Mouse (Mus musculus) small intestine, adult 2 months (tissue): ENCODE measurements around the gene Vmn1r28. TPM values are rescaled to one million over a fixed set of nuclear protein-coding genes. Genes with fewer than 3 reads are reported as not detected.
"Not testable (repeated sequence)": the region's sequence is repeated elsewhere in the genome, so short reads cannot be mapped to it uniquely, and the experiment has no call there.

ENCODE experiments used
- H3K27ac ChIP-seq: fragments of 200-500 bp; 2 replicates; pipeline ENCODE4 v1.5.1; 2012; ENCODE audit warnings: low read depth, low read length, control low read depth, inconsistent platforms; ENCODE audit not compliant: insufficient read depth
- H3K27me3 ChIP-seq: fragments of 200-500 bp; 2 replicates; pipeline ENCODE4 v1.6.1; 2012; ENCODE audit warnings: mild to moderate bottlenecking, moderate library complexity, low read length, inconsistent platforms; ENCODE audit not compliant: control insufficient read depth, insufficient read depth
- H3K36me3 ChIP-seq: fragments of 200-500 bp; 2 replicates; pipeline ENCODE4 v1.6.1; 2012; ENCODE audit warnings: mild to moderate bottlenecking, low read length, control low read depth, inconsistent platforms; ENCODE audit not compliant: control insufficient read depth, insufficient read depth
- H3K4me1 ChIP-seq: fragments of 200-500 bp; 2 replicates; pipeline ENCODE4 v1.6.1; 2012; ENCODE audit warnings: low read length, inconsistent platforms, mixed read lengths; ENCODE audit not compliant: control insufficient read depth, insufficient read depth, insufficient read length
- H3K4me3 ChIP-seq: fragments of 200-500 bp; 2 replicates; pipeline ENCODE4 v1.5.1; 2012; ENCODE audit warnings: low read depth, mild to moderate bottlenecking, control low read depth, inconsistent platforms, low read length, moderate library complexity
- CTCF ChIP-seq: fragments of 200-500 bp; IDR thresholded peaks from 2 replicates; pipeline ENCODE4 v1.5.1; 2012; ENCODE audit warnings: low read depth, mild to moderate bottlenecking, control low read depth, inconsistent platforms, low read length, moderate library complexity, mixed read lengths; ENCODE audit not compliant: insufficient replicate concordance, insufficient read length; ENCODE audit errors: extremely low read depth
- POLR2A ChIP-seq: fragments of 200-500 bp; IDR thresholded peaks from 2 replicates; pipeline ENCODE4 v1.6.1; 2012; ENCODE audit warnings: low read depth, mild to moderate bottlenecking, control low read depth, inconsistent platforms, low read length, moderate library complexity
- WGBS: fragments of 180-500 bp; shearing (Covaris S2); methylation state at CpG from one replicate; pipeline ENCODE4 v1.1.7; 2018; 5-methylcytosine and 5-hydroxymethylcytosine counted together
- polyA plus RNA-seq: library from polyadenylated mRNA; depleted of rRNA; stranded (reverse); fragments of >200 nt; gene quantifications from 2 replicates; pipeline ENCODE4 v1.2.3, GENCODE M21; 2012; rRNA removed

Gene Vmn1r28
- polyA plus RNA-seq, result not detected in 2 replicates

DNA sequence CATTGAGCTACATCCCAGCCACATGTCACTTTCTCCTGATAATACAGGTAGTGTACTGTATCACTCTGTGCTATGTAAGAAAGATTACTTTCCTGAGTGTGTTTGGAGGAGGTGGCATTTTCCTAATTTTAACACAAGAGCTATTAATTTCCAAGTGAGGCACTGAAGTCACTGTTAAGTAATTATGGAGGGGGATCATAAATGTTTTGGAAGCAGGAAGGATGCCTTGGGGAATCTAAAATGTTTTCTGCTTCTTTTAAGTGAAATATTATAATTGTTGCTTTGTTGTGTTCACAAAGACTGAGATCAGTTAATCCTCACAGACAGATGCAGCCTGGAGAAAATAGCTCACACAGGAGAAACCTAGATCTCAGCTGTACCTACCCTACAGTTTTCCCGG lies at the start of gene Vmn1r28:
Gene Vmn1r28 (plus strand): TSS at position 301 of the 400 bp plus-strand sequence.
- H3K36me3 ChIP-seq, result no peaks in the 10 kb centered on the region
- H3K4me3 ChIP-seq, result no peak within 1 kb of the TSS
- H3K27ac ChIP-seq, result no peak within 1 kb of the TSS
- H3K4me1 ChIP-seq, result no peaks in the 10 kb centered on the region
- H3K27me3 ChIP-seq, result no peaks in the 10 kb centered on the region
- no peak for TF ChIP-seq CTCF
- TF ChIP-seq POLR2A, result no peak
- whole genome bisulfite sequencing, result 90% methylated on average over 1 of the region's 1 CpGs

DNA sequence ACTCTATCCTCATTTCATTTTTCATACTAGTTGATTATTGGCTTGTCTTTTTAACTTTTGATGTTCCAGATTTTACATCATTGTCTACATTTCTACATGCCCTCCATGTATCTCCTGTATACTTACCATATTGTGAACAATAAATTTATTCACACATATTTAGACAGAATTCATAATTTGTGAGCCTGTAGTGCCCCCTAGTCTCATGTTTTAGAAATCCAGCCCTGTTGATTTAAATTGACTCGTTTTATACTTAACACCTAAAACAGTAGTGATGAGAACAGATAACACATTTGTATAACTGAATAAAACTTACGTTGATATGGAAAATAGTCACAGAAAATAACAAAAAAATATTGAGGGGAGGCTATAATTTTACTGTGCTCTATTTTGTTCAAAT lies 45.7 kb upstream of the Vmn1r28 start:
- WGBS, result 67% methylated on average over 2 of the region's 2 CpGs
- TF ChIP-seq CTCF, result no peak
- TF ChIP-seq POLR2A, result no peak
- H3K27ac ChIP-seq, result no peak overlapping the region
- no peak overlapping the region for H3K4me3 ChIP-seq
- no peaks in the 10 kb centered on the region for H3K36me3 ChIP-seq
- H3K27me3 ChIP-seq, result no peaks in the 10 kb centered on the region
- H3K4me1 ChIP-seq, result no peaks in the 10 kb centered on the region

DNA sequence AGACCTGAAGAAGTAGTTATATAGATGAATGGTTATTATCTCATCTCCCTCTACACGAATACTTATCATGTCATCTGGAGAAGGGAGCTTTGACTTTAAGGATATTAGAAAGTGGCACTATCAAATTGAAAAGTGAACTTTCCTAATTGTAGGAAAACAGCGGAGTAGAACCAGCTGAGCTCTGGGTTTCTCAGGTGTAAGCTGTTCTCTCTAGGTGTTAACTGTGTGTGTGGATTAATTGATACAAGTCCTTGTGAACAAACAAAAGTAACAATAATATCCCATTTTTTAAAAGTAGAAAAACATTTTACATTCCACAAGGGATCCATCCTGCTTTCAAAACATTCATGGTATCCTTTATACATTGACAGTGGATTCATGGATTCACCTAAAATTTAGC lies 43.1 kb upstream of the Vmn1r28 start, which contains the start of gene Vmn1r27:
Gene Vmn1r27 (minus strand): TSS at position 101 of the 400 bp plus-strand sequence.
- H3K27me3 ChIP-seq, result no peaks in the 10 kb centered on the region
- no peak within 1 kb of the TSS for H3K27ac ChIP-seq
- no peaks in the 10 kb centered on the region for H3K36me3 ChIP-seq
- no peak for TF ChIP-seq POLR2A
- no peak for TF ChIP-seq CTCF
- 72% methylated on average over 2 of the region's 2 CpGs for WGBS
- H3K4me1 ChIP-seq, result no peaks in the 10 kb centered on the region
- no peak within 1 kb of the TSS for H3K4me3 ChIP-seq

DNA sequence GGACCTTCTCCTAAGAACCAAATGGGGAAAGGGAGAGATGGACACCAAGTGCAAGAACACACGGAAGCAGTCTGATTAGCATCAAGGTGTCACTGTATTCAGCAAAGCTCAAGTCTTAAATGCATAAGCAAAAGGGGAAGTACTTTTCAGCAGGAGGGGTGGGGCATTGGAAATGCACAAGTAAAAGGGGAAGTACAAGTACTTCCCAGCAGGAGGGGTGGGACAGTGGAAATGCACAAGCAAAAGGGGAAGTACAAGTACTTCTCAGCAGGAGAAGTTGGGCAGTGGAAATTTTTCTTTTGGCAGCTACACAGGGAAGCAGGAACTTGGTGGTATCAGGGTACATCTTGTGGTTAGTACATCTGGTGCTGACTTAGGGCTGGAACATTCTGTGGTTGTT lies 17.8 kb downstream of the Vmn1r28 start:
- H3K27me3 ChIP-seq, H3K27ac ChIP-seq, H3K4me1 ChIP-seq, H3K4me3 ChIP-seq, H3K36me3 ChIP-seq: not testable (repeated sequence)
- WGBS, result 98% methylated on average over 1 of the region's 1 CpGs

DNA sequence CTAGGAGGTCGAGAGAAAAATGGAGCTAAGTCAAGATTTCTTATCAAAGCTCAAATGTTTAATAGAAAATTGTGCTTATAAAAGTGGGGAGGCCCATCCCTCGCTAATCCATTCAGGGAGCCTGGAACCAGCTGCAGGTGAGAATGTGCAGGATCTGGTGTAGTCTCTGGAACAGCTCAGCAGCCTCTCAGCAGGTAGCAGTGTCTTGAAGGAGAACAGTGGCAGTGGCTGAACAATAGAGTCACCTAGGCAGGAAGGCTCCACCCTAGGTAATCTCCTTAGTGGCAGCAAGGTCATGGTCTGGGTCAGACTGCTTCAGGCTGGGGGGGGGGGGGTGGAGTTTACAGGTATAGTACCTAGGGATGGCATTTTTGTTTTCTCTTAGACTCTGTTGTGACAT lies 30.4 kb downstream of the Vmn1r28 start:
- Histone ChIP-seq H3K27ac (no peak overlapping the region), H3K4me1 (no peaks in the 10 kb centered on the region), H3K36me3 (no peaks in the 10 kb centered on the region), H3K4me3 (no peak overlapping the region), H3K27me3 (no peaks in the 10 kb centered on the region)
- WGBS, result 63% methylated on average over 2 of the region's 2 CpGs
- TF ChIP-seq CTCF, result no peak
- no peak for TF ChIP-seq POLR2A

DNA sequence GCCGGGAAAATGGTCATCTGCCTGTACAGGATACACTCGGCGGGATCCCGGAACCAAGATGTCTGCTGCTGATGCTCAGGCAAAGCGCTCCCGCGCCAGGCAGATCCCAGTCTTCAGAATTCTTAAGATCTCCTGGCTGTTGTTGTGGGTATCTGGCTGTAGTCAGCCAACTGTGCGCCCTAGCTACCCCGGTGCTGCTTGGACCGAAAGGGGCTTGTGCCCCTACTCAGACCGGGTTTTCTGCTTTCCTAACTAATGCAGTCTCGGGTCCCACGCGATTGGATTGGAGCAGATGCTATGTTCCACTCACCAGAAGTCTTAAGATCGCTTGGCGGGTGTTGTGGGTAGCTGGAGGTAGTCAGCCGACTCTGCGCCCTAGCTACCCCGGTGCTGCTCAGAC lies 36.7 kb downstream of the Vmn1r28 start:
- WGBS, result 77% methylated on average over 19 of the region's 19 CpGs
- not testable (repeated sequence) for H3K36me3 ChIP-seq, H3K4me1 ChIP-seq, H3K4me3 ChIP-seq, H3K27me3 ChIP-seq, H3K27ac ChIP-seq

DNA sequence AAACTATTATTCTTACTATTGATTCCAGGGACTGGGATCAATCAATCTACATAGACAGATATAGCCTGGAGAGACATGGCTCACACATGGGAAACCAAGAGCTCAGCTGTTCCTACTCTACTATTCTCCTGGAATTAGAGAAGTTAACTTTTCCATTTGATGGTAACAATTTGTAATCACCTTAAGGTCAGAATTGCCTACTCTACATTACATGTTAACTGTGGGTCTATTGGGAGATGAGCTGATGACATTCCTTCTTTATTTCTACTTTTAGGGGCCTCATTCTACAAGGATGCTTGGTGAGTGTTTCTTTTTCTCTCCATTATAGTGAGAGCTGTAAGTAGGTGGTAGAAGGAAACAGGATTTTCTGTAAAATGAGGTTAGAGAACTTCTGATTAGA lies 39.4 kb downstream of the Vmn1r28 start, which contains the start of gene Vmn1r29:
Gene Vmn1r29 (plus strand): TSS at position 301 of the 400 bp plus-strand sequence.
- Histone ChIP-seq H3K27ac (no peak within 1 kb of the TSS), H3K36me3 (no peaks in the 10 kb centered on the region), H3K27me3 (no peaks in the 10 kb centered on the region), H3K4me1 (no peaks in the 10 kb centered on the region), H3K4me3 (no peak within 1 kb of the TSS)
- no peak for TF ChIP-seq POLR2A
- no peak for TF ChIP-seq CTCF

Other genes starting within 250 kb of the Vmn1r28 start
- gene Vmn1r26, start 246.9 kb upstream of the Vmn1r28 start, polyA plus RNA-seq, result not detected in 2 replicates
- not detected in 2 replicates for gene Vmn1r27, start 43.2 kb upstream of the Vmn1r28 start, polyA plus RNA-seq
- gene Vmn1r29, start 39.5 kb downstream of the Vmn1r28 start, polyA plus RNA-seq, result not detected in 2 replicates
- not detected in 2 replicates for gene Vmn1r30, start 181.3 kb downstream of the Vmn1r28 start, polyA plus RNA-seq
- gene Vmn1r31, start 213.3 kb downstream of the Vmn1r28 start, polyA plus RNA-seq, result not detected in 2 replicates